Mouse (Mus musculus): ENCODE measurements at regions not wholly inside any gene's neighbourhood (a gene's known extent, or its start where the extent isn't known, plus 50 kb on each side); places are given as distances from the start of the nearest gene placed in this dataset.

GRCm38 (mm10) chr6:7790040-7790439 lies 54.6 kb upstream of the C1galt1 start:
- peak; percentile 73; the same call in 1 of the 2 replicates for ATAC-seq (ENCODE audit: low read depth)
- WGBS = 13% methylated on average over 3 of the region's 3 CpGs

GRCm38 (mm10) chr6:7789071-7789470 lies 55.6 kb upstream of the C1galt1 start:
- H3K4me2 ChIP-seq (ENCODE audit: low read depth, low read length) = no peak overlapping the region
- 79% methylated on average over 3 of the region's 3 CpGs for WGBS
- H3K27me3 ChIP-seq (ENCODE audit: control insufficient read depth, insufficient read depth, low read length) = no peaks in the 10 kb centered on the region
- H3K9ac ChIP-seq (replicated peaks; ENCODE audit: low read depth, low read length) = no peak overlapping the region
- H3K4me1 ChIP-seq (ENCODE audit: control insufficient read depth, insufficient read depth, low read length) = no peaks in the 10 kb centered on the region
- H3K9me3 ChIP-seq (ENCODE audit: control insufficient read depth, low read length) = no peaks in the 10 kb centered on the region
- no peak overlapping the region for H3K4me3 ChIP-seq (ENCODE audit: low read depth, low read length)
- ATAC-seq (ENCODE audit: low read depth) = no peak
- H3K27ac ChIP-seq (ENCODE audit: low read depth, low read length) = no peak overlapping the region
- no peaks in the 10 kb centered on the region for H3K36me3 ChIP-seq (ENCODE audit: control insufficient read depth, insufficient read depth, low read length)

More at GRCm38 (mm10) chr6:7790040-7790439, 54.6 kb upstream of the C1galt1 start:
- no peak overlapping the region for H3K4me2 ChIP-seq (ENCODE audit: low read depth, low read length)
- H3K27me3 ChIP-seq (ENCODE audit: control insufficient read depth, insufficient read depth, low read length) = no peaks in the 10 kb centered on the region
- H3K36me3 ChIP-seq (ENCODE audit: control insufficient read depth, insufficient read depth, low read length) = no peaks in the 10 kb centered on the region
- H3K9ac ChIP-seq (replicated peaks; ENCODE audit: low read depth, low read length) = no peak overlapping the region
- H3K4me3 ChIP-seq (ENCODE audit: low read depth, low read length) = no peak overlapping the region
- no peaks in the 10 kb centered on the region for H3K4me1 ChIP-seq (ENCODE audit: control insufficient read depth, insufficient read depth, low read length)
- H3K27ac ChIP-seq (ENCODE audit: low read depth, low read length) = peak overlapping the region; percentile 16; the same call in 1 of the 2 replicates
- H3K9me3 ChIP-seq (ENCODE audit: control insufficient read depth, low read length) = no peaks in the 10 kb centered on the region

DNA sequence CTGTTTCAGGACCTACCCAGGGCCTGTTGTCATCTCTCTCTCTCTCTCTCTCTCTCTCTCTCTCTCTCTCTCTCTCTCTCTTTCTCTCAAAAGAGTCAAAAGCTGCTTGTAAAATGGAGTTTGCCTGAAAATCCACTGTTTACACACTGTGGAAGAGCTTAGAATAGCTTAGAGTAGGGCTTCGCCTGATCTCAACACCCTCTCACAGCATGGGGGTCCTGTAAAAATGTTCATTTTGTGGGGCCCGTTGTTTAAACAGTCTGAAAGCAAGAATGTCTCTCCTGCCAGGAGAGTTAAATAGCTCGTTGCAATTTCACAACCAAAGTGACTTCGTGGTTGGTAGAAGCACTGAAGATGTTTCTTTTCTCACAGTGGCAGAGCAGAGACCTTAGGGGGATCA lies 59.2 kb upstream of the C1galt1 start:
- no peaks in the 10 kb centered on the region for H3K27me3 ChIP-seq (ENCODE audit: control insufficient read depth, insufficient read depth, low read length)
- WGBS = 37% methylated on average over 4 of the region's 4 CpGs
- no peaks in the 10 kb centered on the region for H3K9me3 ChIP-seq (ENCODE audit: control insufficient read depth, low read length)
- H3K4me2 ChIP-seq (ENCODE audit: low read depth, low read length) = no peak overlapping the region
- no peak overlapping the region for H3K4me3 ChIP-seq (ENCODE audit: low read depth, low read length)
- ATAC-seq (ENCODE audit: low read depth) = no peak
- no peak overlapping the region for H3K9ac ChIP-seq (replicated peaks; ENCODE audit: low read depth, low read length)
- no peaks in the 10 kb centered on the region for H3K36me3 ChIP-seq (ENCODE audit: control insufficient read depth, insufficient read depth, low read length)
- H3K4me1 ChIP-seq (ENCODE audit: control insufficient read depth, insufficient read depth, low read length) = no peaks in the 10 kb centered on the region
- H3K27ac ChIP-seq (ENCODE audit: low read depth, low read length) = no peak overlapping the region

DNA sequence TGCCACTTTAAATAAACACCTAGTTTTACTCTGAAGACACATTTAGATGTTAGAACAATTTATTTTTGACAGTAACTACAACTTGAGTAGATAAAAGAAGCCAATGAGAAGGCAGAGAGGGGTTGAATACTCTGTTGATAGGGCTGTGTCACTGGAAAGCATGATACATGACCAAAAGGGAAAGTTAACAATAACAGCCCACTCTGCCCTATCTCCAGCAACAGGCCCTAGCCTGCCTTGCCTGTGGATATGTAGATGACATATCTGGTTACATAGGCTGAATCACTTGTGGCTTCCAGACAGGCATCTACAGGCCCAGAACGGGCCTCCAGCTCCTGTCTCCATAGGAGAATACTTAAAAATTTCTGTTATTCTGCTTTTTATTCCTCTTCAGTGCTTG lies 61.6 kb upstream of the C1galt1 start:
- ATAC-seq (ENCODE audit: low read depth) = no peak
- H3K4me3 ChIP-seq (ENCODE audit: low read depth, low read length) = no peak overlapping the region
- H3K9me3 ChIP-seq (ENCODE audit: control insufficient read depth, low read length) = no peaks in the 10 kb centered on the region
- H3K9ac ChIP-seq (replicated peaks; ENCODE audit: low read depth, low read length) = no peak overlapping the region
- WGBS = 94% methylated on average over 1 of the region's 1 CpGs
- no peaks in the 10 kb centered on the region for H3K27me3 ChIP-seq (ENCODE audit: control insufficient read depth, insufficient read depth, low read length)
- no peak overlapping the region for H3K27ac ChIP-seq (ENCODE audit: low read depth, low read length)
- no peaks in the 10 kb centered on the region for H3K36me3 ChIP-seq (ENCODE audit: control insufficient read depth, insufficient read depth, low read length)
- H3K4me1 ChIP-seq (ENCODE audit: control insufficient read depth, insufficient read depth, low read length) = no peaks in the 10 kb centered on the region
- no peak overlapping the region for H3K4me2 ChIP-seq (ENCODE audit: low read depth, low read length)

DNA sequence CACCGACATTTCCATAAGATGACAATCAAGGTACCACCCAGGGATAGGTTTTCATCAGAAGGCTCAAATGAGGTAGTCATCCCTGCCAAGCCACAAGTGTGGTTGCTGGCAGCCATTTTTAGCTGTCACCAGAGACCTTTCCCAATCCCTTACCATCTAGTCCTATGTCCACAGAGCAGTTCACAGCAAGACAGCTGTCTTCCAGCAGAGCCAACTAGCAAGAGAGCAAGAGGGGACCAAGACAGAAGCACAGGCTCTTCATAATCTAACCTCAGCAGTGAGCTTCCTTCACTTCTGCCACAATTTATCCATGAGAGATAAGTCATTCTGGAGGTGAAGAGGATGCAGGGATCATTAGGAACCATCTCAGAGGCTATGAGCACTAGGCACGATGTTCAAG lies 64.7 kb upstream of the C1galt1 start:
- WGBS = 89% methylated on average over 2 of the region's 2 CpGs
- no peak overlapping the region for H3K9ac ChIP-seq (replicated peaks; ENCODE audit: low read depth, low read length)

DNA sequence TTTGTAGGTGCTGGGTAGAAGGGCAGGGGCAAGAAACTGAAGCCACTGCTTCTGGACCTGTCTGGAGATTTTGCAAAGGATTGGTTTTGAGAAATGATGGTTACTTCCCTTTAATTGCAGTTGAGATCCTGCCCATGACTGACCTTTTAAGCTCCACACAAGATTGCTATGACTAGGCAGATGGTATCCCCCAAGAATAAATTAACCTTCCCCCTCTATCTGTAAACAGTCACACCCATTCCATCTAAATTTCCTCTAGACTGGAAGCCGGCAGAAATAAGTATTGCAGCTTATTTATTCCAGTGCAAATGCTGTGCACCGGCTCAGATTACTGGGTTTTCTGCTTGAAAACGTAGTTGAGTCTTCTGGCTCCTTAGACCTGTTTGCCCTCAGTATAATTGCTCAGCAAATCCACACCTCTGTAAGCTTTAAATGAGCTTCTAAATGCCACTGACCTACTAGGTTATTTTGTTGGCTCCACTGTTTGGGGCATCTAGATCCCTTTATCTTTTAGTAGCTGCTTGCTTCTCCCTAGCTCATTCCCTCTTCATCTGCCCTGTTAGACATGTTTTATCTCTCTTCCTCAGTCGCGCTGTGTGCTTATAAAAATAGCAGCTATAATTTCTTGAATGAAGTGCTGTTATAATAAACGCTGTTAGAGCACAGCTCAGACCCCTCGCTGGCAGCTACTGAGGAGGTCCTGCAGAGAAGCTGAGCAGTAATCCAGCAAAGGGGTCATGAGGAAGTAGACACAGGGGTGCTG lies 65.8 kb upstream of the C1galt1 start:
- H3K27me3 ChIP-seq (ENCODE audit: control insufficient read depth, insufficient read depth, low read length) = no peaks in the 10 kb centered on the region
- no peaks in the 10 kb centered on the region for H3K9me3 ChIP-seq (ENCODE audit: control insufficient read depth, low read length)
- no peak for ATAC-seq (ENCODE audit: low read depth)
- WGBS = 58% methylated on average over 7 of the region's 7 CpGs
- no peaks in the 10 kb centered on the region for H3K4me1 ChIP-seq (ENCODE audit: control insufficient read depth, insufficient read depth, low read length)
- no peak overlapping the region for H3K27ac ChIP-seq (ENCODE audit: low read depth, low read length)
- H3K4me2 ChIP-seq (ENCODE audit: low read depth, low read length) = no peak overlapping the region
- H3K9ac ChIP-seq (replicated peaks; ENCODE audit: low read depth, low read length) = no peak overlapping the region
- no peaks in the 10 kb centered on the region for H3K36me3 ChIP-seq (ENCODE audit: control insufficient read depth, insufficient read depth, low read length)
- H3K4me3 ChIP-seq (ENCODE audit: low read depth, low read length) = no peak overlapping the region

More for the DNA sequence above, 64.7 kb upstream of the C1galt1 start:
- Histone ChIP-seq H3K4me2 (ENCODE audit: low read depth, low read length) (no peak overlapping the region), H3K36me3 (ENCODE audit: control insufficient read depth, insufficient read depth, low read length) (no peaks in the 10 kb centered on the region), H3K4me3 (ENCODE audit: low read depth, low read length) (no peak overlapping the region), H3K4me1 (ENCODE audit: control insufficient read depth, insufficient read depth, low read length) (no peaks in the 10 kb centered on the region), H3K27me3 (ENCODE audit: control insufficient read depth, insufficient read depth, low read length) (no peaks in the 10 kb centered on the region), H3K9me3 (ENCODE audit: control insufficient read depth, low read length) (no peaks in the 10 kb centered on the region), H3K27ac (ENCODE audit: low read depth, low read length) (no peak overlapping the region)
- ATAC-seq (ENCODE audit: low read depth) = no peak

- no peaks in the 10 kb centered on the region for H3K36me3 ChIP-seq (ENCODE audit: control insufficient read depth, insufficient read depth, low read length)
- no peaks in the 10 kb centered on the region for H3K4me1 ChIP-seq (ENCODE audit: control insufficient read depth, insufficient read depth, low read length)
- ATAC-seq (ENCODE audit: low read depth) = no peak
- no peak overlapping the region for H3K4me3 ChIP-seq (ENCODE audit: low read depth, low read length)
- no peak overlapping the region for H3K9ac ChIP-seq (replicated peaks; ENCODE audit: low read depth, low read length)
- no peaks in the 10 kb centered on the region for H3K9me3 ChIP-seq (ENCODE audit: control insufficient read depth, low read length)
- no peaks in the 10 kb centered on the region for H3K27me3 ChIP-seq (ENCODE audit: control insufficient read depth, insufficient read depth, low read length)
- H3K4me2 ChIP-seq (ENCODE audit: low read depth, low read length) = no peak overlapping the region
- H3K27ac ChIP-seq (ENCODE audit: low read depth, low read length) = no peak overlapping the region
Observed at GRCm38 (mm10) chr6:7768421-7768820, 75.4 kb upstream of the Asns start.

GRCm38 (mm10) chr6:7767631-7768030 lies 74.6 kb upstream of the Asns start:
- no peak overlapping the region for H3K4me3 ChIP-seq (ENCODE audit: low read depth, low read length)
- no peak for ATAC-seq (ENCODE audit: low read depth)
- H3K4me2 ChIP-seq (ENCODE audit: low read depth, low read length) = no peak overlapping the region
- no peaks in the 10 kb centered on the region for H3K4me1 ChIP-seq (ENCODE audit: control insufficient read depth, insufficient read depth, low read length)
- no peak overlapping the region for H3K27ac ChIP-seq (ENCODE audit: low read depth, low read length)
- no peak overlapping the region for H3K9ac ChIP-seq (replicated peaks; ENCODE audit: low read depth, low read length)
- no peaks in the 10 kb centered on the region for H3K27me3 ChIP-seq (ENCODE audit: control insufficient read depth, insufficient read depth, low read length)
- H3K36me3 ChIP-seq (ENCODE audit: control insufficient read depth, insufficient read depth, low read length) = no peaks in the 10 kb centered on the region
- WGBS = 88% methylated on average over 4 of the region's 4 CpGs
- H3K9me3 ChIP-seq (ENCODE audit: control insufficient read depth, low read length) = no peaks in the 10 kb centered on the region

- no peak overlapping the region for H3K4me2 ChIP-seq (ENCODE audit: low read depth, low read length)
- H3K9ac ChIP-seq (replicated peaks; ENCODE audit: low read depth, low read length) = no peak overlapping the region
- no peak overlapping the region for H3K27ac ChIP-seq (ENCODE audit: low read depth, low read length)
- no peak for ATAC-seq (ENCODE audit: low read depth)
- H3K27me3 ChIP-seq (ENCODE audit: control insufficient read depth, insufficient read depth, low read length) = no peaks in the 10 kb centered on the region
- H3K9me3 ChIP-seq (ENCODE audit: control insufficient read depth, low read length) = no peaks in the 10 kb centered on the region
- no peaks in the 10 kb centered on the region for H3K4me1 ChIP-seq (ENCODE audit: control insufficient read depth, insufficient read depth, low read length)
- H3K4me3 ChIP-seq (ENCODE audit: low read depth, low read length) = no peak overlapping the region
- no peaks in the 10 kb centered on the region for H3K36me3 ChIP-seq (ENCODE audit: control insufficient read depth, insufficient read depth, low read length)
- WGBS = 79% methylated on average over 5 of the region's 5 CpGs
Observed at GRCm38 (mm10) chr6:7759385-7759784, 66.3 kb upstream of the Asns start.
